Comparison of ENCODE assay signal across 7 mouse cellular contexts in the genomic region with DNA sequence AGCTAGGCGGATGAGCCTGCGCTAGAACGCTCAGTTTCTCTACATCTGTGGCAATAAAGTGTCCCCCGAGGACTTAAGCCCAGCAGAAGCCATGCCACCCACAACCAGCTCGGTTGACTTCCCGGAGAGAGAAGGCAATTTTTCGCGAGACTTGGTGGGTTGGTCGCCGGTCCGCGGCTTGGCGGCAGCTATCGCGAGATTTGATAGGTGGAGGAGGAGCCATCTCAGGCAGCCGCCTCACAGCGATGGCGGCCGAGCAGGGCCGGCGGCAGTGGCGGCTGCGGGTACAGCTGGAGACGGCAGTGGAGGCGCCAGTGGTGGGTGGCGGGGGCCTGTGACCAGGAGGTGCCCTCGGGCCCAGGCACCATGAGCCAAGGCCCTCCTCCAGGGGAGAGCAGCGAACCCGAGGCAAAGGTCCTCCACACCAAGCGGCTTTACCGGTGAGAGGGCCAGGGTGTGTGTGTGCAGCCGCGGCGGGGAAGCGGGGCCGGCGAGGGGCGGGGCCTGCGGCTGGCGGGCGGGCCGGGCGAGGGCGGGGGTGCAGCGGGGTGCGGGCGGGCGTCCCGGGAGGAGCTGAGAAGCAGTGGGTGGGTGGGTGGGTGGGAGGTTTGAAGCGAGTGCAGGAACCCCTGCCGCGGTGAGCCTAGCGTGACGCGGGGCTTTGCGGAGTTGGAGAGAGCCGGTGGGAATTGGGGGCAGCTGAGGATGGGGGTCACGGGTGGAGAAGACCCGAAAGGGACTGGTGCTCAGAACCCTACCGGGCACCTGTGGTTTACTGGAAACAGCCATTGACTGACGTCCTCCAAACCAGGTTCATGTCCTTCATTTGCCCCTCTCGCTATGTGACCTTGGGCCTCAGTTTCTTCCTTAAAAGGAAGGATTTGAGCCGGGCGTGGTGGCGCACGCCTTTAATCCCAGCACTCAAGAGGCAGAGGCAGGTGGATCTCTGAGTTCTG. TPM values are rescaled to one million over a fixed set of nuclear protein-coding genes. Genes with fewer than 3 reads are reported as not detected.
A peak's percentile ranks its signal among the peaks of the same experiment; 100 is the strongest.
DNase-seq lines count a peak whose midpoint lies in the region; ATAC-seq lines count a peak whose summit lies in the region.

Gene Tmem79, minus strand, starts transcription at position 91 of the 956 bp plus-strand sequence.
Gene Smg5, plus strand, starts transcription at position 203 of the 956 bp plus-strand sequence.

- intact Hi-C loops in left cerebral cortex, postnatal 36 days (cut with DNase I) = loop anchor here (5.0 kb wide), 1 partner anchor 39 kb away; the partner anchor contains the start of genes Cct3 and Tsacc

- peak within 1 kb of the TSS; percentile 90 for H3K4me3 ChIP-seq in intestine, embryonic 16.5 days (ENCODE audit: low read length)
- H3K4me3 ChIP-seq in midbrain, embryonic 11.5 days (ENCODE audit: low read depth, low read length) = peak within 1 kb of the TSS; percentile 84

- H3K27me3 ChIP-seq in intestine, embryonic 16.5 days (replicated peaks; ENCODE audit: control insufficient read depth, insufficient read depth, low read length) = no peaks in the 10 kb centered on the region
- no peaks in the 10 kb centered on the region for H3K27me3 ChIP-seq in midbrain, embryonic 11.5 days (ENCODE audit: control insufficient read depth, insufficient read depth, low read length)

- H3K27ac ChIP-seq in intestine, embryonic 16.5 days (ENCODE audit: low read length) = peak within 1 kb of the TSS; percentile 94
- peak within 1 kb of the TSS; percentile 86 for H3K27ac ChIP-seq in midbrain, embryonic 11.5 days (ENCODE audit: low read depth, low read length)

- DNase-seq in adrenal gland, adult 2 months = peak; percentile 97
- peak; percentile 91 for DNase-seq in embryo, embryonic 11.5 days (ENCODE audit: low read depth, low spot score)
- DNase-seq in gastrocnemius, postnatal 4 days (ENCODE audit: low spot score in 2 of 2) = peak; percentile 92 to 98
- DNase-seq in left cerebral cortex, postnatal 36 days (ENCODE audit: low spot score in 2 of 2) = peak; percentile 97
- DNase-seq in midbrain, embryonic 11.5 days (ENCODE audit: low spot score, missing footprints) = peak; percentile 99
- DNase-seq in skeletal muscle tissue, adult 2 months (ENCODE audit: low read depth, low spot score) = peak; percentile 98

- peak; percentile 86 for ATAC-seq in intestine, embryonic 16.5 days
- ATAC-seq in midbrain, embryonic 11.5 days (ENCODE audit: low FRiP score) = peak; percentile 95

- peaks cover 10% of the 10 kb centered on the region for H3K4me1 ChIP-seq in intestine, embryonic 16.5 days (ENCODE audit: control insufficient read depth, insufficient read depth, low read length)
- H3K4me1 ChIP-seq in midbrain, embryonic 11.5 days (ENCODE audit: control insufficient read depth, insufficient read depth, low read length) = peaks cover 10% of the 10 kb centered on the region

- no peaks in the 10 kb centered on the region for H3K36me3 ChIP-seq in intestine, embryonic 16.5 days (ENCODE audit: control insufficient read depth, insufficient read depth, low read length)
- no peaks in the 10 kb centered on the region for H3K36me3 ChIP-seq in midbrain, embryonic 11.5 days (ENCODE audit: control insufficient read depth, insufficient read depth, low read length)

- no peaks in the 10 kb centered on the region for H3K9me3 ChIP-seq in intestine, embryonic 16.5 days (ENCODE audit: control insufficient read depth, low read length)
- no peaks in the 10 kb centered on the region for H3K9me3 ChIP-seq in midbrain, embryonic 11.5 days (ENCODE audit: control insufficient read depth, low read length)

- WGBS in intestine, embryonic 16.5 days = 2% methylated on average over 47 of the region's 66 CpGs
- WGBS in midbrain, embryonic 11.5 days = 3% methylated on average over 53 of the region's 66 CpGs

- H3K4me2 ChIP-seq in intestine, embryonic 16.5 days (ENCODE audit: low read depth, low read length) = peak within 1 kb of the TSS; percentile 62
- H3K4me2 ChIP-seq in midbrain, embryonic 11.5 days = peak within 1 kb of the TSS; percentile 71

- peak within 1 kb of the TSS; percentile 93 for H3K9ac ChIP-seq in intestine, embryonic 16.5 days (ENCODE audit: low read depth, low read length)
- H3K9ac ChIP-seq in midbrain, embryonic 11.5 days (ENCODE audit: low read length) = peak within 1 kb of the TSS; percentile 97

RNA-seq across cellular contexts. Expression of gene Tmem79, which starts in this region (rescaled TPM):
- 10 to 100 TPM; 13.9 to 14.1 TPM for total RNA-seq in adrenal gland, adult 2 months (2021)
- polyA plus RNA-seq in adrenal gland, adult 2 months (2012; rRNA removed) = 20.1 and 22.3 TPM in 2 replicates
- total RNA-seq in gastrocnemius, postnatal 4 days (2021) = 1 to 10 TPM; 2.2 to 2.3 TPM
- polyA plus RNA-seq in intestine, embryonic 16.5 days (2015; fragmentation: Nextera tagmentation; extraction: Ambion mirVana) = 23.8 and 29.4 TPM in 2 replicates
- 1 to 10 TPM in 1 of 2 experiments, under 1 TPM in 1; 0.41 to 1.8 TPM for total RNA-seq in left cerebral cortex, postnatal 36 days (2021)
- 0.90 and 1.4 TPM in 2 replicates for polyA plus RNA-seq in midbrain, embryonic 11.5 days (2014; fragmentation: Nextera tagmentation; extraction: Ambion mirVana)

RNA-seq across cellular contexts. Expression of gene Smg5, which starts in this region (rescaled TPM):
- 10 to 100 TPM; 42.9 to 47.5 TPM for total RNA-seq in adrenal gland, adult 2 months (2021)
- polyA plus RNA-seq in adrenal gland, adult 2 months (2012; rRNA removed) = 56.3 and 60.2 TPM in 2 replicates
- 10 to 100 TPM; 46.1 to 46.4 TPM for total RNA-seq in gastrocnemius, postnatal 4 days (2021)
- polyA plus RNA-seq in intestine, embryonic 16.5 days (2015; fragmentation: Nextera tagmentation; extraction: Ambion mirVana) = 34.2 and 34.7 TPM in 2 replicates
- 10 to 100 TPM; 68.3 to 82.9 TPM for total RNA-seq in left cerebral cortex, postnatal 36 days (2021)
- 45.8 and 46.8 TPM in 2 replicates for polyA plus RNA-seq in midbrain, embryonic 11.5 days (2014; fragmentation: Nextera tagmentation; extraction: Ambion mirVana)

Comparison
In these comparisons a context has a peak if more than half of its experiments do, and no peak if none do; other contexts are left out.
1. Peak in every context shown above with its lines: DNase-seq, ATAC-seq, H3K4me3 ChIP-seq and H3K27ac ChIP-seq.
2. RNA of gene Tmem79 (total RNA-seq): 13.9 to 14.1 TPM in adrenal gland, adult 2 months; 2.2 to 2.3 TPM in gastrocnemius, postnatal 4 days and 0.41 to 1.8 TPM in left cerebral cortex, postnatal 36 days; every median in the first group is over 4 times any median in the second.